Mouse (Mus musculus) testis, postnatal 10 days (tissue): ENCODE results near the gene Npb.
"Not testable (repeated sequence)": the region's sequence is repeated elsewhere in the genome, so short reads cannot be mapped to it uniquely, and the experiment has no call there.

Experiments
- DNase-seq: peaks from one replicate; pipeline ENCODE4 v3.0.0; 2021; ENCODE audit warnings: low spot score

Npb gene

DNA sequence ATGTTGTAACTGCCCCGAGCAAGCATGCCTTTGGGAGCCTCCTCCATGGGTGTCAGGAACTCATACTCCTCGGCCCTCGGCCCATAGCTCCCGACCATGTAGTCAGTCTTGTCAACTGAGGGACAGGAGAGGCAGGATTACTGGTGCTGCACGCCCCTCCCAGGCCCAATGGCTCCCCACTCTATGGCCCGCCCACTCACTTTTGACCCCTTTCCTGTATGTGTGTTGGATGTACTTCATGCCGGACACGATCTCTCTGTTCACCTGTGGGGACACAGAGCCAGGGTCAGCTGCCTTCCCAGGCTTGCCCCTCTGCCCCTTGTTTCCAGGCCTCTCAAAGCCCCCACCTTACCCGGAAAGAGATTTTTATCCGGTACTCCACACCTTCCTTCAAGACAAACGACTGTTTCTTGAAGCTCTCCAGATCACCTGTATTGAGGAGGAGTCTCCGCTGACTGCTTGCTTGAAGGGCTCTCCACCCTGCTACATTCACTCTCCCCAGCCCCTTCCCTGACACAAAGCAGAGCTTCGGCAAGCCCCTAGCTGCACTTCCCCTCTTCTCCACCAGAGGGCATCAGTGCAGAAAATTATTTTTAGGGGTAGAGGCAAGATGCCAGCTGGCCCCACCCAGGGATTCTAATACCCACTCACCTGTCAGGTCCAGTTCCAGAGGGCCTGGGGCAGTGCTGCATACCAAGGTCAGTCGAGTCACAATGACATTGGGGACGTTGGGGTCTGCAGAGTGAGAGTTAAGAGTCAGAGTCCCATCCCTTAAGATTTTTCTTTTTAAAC, 28.8 kb upstream of the Npb start:
- peak; percentile 86 for DNase-seq

DNA sequence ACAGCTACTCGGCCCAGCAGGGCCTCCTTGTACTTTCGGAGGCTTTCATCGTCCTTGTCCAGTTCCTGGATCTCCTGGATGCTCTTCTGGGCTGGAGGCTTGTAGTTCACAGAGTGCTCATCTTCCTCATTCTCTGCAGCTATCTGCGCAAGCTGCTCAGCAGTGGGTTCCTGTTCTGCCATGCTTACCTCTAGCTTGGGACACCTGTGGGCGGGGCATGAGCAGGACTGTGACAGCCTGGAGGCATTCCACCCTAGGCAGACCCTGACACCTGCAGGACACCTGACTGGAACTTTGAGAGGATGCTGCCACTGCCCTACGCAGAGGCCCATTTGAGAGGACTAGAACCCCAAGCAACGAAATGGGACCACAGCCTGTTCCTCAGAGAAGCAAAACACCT, 28.1 kb upstream of the Npb start:
- no peak for DNase-seq

DNA sequence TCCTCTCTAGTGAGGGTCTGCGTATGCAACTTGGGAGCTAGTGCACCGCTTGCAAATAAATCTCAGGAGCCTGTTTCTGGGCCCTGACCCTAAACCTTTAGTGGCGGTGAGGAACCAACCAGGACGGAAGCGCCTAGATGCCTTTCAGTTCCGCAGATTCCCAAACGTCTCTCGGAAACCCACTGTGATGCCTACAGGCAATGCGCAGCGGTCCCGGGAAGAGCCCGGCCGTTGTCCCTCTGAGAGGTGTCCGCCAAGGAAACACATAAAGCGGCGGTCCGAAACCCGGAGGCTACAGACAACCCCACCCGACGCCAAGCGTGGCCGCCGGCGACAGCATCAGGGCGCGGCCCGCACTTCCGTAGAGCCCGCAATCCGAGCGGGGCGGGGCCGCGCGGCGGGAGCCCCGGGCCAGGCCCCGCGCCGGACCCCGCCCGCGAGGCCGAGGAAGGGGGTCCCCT, 27.4 kb upstream of the Npb start:
- peak; percentile 65 for DNase-seq

DNA sequence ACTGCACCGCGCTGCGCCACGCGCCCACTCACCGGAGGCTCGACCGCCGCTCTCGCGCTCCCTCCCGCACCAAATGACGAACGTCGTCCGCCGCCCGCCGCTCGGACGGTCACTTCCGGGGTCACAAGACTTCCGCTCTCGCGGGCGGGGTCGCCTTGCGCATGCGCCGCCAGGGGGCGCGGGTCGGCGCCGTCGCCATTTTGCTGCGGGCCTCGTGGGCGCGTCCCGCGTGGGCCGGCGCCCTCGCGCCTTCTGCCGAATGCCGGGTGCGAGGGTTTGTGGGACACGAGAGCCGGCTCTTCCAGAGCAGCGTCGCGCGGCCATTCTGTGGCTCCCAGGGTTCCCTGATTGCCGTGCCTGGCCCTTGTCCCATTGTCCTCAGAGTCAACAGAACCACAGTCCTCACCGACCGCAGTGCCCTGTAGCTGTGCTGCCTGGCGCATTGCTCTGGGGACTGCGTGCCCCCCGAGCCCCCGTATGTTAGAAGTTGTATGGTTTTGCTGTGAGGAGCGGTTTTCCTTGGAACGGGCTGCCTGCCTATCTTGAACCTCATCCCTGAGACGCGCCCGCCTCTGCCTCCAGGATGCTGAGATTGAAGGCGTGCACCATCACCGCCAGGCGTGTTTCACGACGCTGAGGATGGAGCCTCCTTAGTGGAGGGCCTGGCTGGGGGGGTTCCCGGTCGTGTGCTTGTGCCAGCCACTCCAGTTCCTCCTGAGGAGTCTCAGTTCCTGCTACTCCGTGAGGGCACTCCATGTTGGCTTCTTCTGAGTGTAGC, 26.6 kb upstream of the Npb start, which contains the start of gene Arhgdia:
Gene Arhgdia (minus strand): TSS at position 135 of the 778 bp plus-strand sequence.
- DNase-seq = peak; percentile 94

DNA sequence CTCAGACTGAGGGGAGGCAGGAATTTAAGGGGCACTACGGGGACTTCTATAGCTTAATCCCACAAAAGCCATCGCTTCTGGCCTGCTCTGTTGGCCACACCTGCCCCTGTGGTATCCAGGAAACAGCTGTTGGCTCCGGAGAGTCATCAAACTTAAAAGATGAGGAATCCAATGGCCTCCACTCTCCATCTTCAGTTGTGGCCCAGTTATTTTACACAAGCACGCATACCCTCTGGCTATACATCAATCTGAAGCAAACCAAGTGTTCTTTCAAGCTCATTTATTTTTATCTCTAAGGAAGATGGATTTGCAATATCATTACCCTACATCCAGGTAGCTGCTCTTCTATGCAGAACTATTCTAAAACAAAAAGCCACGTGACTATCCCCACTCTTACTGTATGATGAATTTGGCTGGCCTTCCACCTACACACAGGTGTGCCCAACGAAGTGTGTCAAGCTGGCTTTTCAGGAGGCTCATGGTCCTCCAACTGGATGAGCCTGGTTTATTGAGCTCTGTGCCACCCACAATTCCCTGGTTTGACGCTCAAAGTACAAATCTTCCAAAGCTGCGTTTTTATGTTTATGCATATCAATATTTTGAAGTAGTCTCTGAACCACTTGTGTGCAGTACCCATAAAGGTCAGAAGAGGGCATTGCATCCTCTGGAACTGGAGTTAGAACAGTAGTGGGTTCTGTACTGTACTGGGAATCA, 25.9 kb upstream of the Npb start:
- no peak for DNase-seq

DNA sequence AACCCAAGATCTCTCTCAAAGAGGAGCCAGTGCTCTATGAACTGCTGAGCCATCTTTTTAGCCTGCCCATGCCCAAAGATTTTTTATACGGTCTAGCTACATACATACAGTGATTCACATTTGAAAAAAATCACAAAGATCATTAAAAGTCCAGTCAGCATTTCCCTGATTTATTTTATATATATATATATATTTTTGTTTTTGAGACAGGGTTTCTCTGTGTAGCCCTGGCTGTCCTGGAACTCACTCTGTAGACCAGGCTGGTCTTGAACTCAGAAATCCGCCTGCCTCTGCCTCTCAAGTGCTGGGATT, 25.3 kb upstream of the Npb start:
- not testable (repeated sequence) for DNase-seq

DNA sequence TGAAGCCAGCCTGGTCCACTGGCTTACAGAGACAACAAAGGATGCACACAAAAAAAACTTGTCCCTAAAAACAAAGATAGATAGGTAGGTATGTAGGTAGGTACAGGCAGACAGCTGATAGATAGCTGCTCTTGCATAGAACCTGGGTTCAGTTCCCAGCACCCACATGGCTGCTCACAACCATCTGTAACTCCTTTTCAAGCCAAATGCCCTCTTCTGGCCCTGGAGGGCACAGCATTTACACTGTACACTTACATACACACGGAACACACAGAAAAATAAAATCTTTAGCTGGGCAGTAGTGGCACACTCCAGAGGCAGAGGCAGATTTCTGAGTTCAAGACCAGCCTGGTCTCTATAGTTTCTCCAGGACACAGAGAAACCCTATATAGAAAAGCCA, 24.3 kb upstream of the Npb start:
- DNase-seq = no peak

DNA sequence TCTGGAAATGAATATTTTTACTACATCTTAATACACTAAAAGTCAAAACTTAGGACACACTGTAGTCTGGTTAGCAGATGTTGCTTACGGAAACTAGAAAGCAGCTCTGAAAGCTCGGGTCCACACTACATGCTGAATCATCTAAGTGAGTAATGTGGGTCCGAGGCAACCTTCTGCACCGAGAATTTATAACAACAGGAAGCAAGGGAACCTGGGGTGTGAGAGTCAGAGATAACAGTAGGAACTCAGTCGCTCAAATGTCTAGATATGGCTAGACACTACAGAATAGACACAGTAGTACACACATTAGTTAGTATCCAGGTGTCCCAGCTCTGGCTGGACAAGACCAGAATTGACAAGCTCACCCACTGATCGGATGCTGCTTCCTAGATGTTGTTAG, 19.7 kb upstream of the Npb start:
- no peak for DNase-seq

DNA sequence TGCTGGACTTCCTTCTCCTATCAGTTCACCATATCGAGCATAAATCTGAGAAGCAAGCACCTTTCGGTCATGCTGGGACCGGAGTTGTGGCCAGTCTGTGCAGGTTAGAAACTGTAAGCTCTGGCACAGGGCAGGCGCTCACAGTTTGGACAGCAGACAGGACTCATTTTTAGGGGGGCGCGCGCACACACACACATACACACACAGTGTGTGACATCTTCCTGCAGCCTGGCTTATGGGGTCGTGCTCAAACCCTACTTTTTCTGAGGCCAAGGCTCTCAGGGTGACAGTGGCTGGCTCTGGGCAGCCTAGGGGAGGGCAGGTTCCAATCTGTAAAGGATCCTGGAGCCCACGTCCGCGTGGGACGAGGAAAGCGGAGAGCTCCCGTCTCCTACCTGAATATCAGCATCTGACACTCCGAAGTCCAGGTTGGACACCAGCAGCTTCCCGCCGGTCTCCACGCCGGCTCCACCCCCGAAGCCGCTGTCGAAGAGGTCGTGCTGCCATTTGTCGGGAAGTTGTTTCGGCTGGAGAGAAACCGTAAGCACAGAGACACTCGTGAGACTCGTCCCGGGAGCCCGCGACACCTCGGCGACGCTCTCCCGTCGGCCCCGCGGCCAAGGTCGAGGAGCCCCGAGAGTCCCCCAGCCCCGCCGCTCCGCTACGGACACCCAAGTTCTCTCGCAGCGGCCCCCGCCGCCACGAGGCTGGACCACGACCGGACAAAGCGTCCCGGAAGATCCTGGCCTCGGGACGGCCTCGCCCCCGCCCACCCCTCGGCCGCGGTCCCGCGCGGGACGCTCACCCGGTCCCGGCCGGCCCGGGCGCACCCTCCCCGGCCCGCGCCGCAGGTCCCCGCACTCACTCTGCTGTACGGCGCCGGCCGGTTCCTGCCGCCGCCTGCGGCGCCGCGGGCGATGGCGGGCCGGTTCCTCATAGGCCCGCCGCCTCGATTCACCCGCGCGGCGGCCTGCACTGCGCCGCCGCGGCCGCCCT, 10.7 kb upstream of the Npb start:
- peak; percentile 58 for DNase-seq

DNA sequence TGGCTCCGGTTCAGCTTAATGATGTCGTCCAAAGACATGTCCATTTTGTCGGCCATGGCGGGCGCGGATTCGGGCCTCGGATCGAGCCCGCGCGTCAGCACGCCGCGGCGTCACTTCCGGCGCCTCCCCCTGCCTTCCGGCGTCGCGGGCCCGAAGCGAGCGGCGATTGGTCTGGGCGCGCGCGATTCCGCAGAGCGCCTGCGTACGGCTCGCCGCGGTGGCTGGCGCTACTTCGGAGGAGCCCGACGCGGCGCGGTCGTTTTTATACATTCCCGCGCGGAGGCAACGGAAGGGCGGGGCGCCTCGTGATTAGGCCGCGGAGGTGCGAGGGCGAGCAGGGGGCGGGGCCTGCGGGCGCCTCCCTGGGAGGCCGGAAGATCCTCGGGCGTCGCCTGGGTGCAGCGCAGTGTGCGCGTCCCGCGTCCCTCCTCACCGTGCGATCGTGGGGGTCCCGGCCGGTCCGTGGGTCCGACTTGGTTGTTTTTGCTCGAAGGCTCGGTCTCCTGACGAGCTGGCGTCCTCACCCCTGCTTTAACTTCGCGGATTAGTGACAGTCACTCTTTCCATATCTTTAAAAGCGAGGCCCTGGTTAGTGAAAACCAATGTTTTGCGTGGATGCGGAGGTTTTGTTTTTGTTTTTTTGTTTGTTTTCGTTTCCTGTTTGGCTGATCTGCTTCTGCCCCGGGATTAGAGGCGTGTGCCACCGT, 9.8 kb upstream of the Npb start, which contains the start of the genes Alyref and Anapc11:
Gene Alyref (minus strand): TSS at position 83 of the 707 bp plus-strand sequence.
Gene Anapc11 (plus strand): TSS at position 139 of the 707 bp plus-strand sequence.
- DNase-seq = peak; percentile 95

DNA sequence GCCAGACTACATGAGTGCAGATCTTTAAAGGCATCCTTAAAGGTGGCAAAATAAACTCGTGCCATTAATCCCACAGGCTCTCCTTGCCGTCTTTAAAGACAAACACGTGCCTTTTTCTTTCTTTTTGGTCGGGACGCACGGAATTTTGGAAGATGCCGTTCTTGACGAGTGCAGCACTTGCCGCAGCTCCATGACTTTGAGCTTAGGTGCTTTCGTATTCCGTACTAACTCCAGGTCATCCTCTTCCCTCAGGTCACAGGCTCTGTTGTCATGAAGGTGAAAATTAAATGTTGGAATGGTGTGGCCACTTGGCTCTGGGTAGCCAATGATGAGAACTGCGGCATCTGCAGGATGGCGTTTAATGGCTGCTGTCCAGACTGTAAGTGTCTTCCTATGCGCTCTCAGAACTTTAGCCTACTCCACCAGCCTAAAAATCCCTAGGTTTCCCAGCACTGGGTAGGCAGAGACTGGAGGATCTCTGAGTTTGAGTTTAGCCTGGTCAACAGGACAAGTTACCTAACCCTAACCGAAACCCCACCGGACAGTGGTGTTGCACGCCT, 9.2 kb upstream of the Npb start:
- DNase-seq = no peak

DNA sequence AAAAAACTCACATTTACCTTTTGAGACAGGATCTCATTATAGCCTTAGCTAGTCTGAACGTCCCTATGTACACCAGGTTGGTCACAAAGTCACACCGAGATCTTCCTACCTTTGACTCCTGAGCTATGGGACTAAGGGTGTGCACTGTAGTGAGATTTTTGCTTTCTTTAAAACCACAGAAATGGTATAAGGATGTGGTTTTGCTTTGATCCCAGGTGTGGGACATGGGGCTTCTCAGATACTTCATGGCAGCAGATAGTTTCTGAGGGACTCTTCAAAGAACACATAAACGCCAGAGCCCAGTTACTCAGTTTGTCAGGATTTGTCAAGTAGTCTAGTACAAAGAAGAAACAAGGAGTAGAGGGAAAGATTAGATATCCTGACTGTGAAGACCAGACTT, 7.6 kb upstream of the Npb start:
- DNase-seq = no peak

DNA sequence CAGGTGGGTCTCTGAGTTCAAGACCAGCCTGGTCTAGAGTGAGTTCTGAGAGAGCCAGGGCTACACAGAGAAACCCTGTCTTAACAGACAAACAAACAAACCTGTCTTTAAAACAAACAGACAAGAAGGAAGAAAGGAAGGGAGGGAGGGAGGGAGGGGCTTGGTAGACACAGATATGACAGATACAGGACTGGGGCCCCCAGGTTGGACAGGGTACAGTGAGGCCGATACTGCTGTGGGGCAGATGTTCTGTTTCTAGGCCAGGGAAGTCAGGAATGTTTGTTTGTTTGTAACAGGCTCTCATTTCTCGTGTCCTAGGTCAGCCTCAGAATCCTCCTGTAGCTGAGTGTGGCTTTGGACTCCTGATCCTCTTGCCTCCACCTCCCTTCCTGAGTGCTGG, 4.7 kb upstream of the Npb start:
- no peak for DNase-seq

DNA sequence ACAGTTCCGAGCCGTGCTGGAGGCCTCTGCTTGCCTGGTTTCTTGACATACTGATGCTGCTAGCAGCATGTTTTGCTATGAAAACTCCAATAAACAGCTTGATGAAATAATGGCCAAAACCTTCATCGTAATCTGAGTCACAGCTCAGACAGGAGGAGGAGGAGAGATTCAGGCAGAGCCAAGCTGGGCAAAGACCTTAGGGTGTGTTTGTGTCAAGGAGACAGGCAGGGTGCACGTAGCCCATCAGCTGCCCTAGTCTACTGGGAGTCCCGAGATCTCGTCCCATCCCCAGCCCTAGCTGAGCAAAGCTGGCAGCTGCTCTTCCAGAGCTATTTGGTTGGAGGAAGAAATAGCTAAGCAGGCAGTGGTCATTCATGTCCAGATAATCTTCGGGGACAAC, 2.6 kb upstream of the Npb start:
- DNase-seq = no peak

DNA sequence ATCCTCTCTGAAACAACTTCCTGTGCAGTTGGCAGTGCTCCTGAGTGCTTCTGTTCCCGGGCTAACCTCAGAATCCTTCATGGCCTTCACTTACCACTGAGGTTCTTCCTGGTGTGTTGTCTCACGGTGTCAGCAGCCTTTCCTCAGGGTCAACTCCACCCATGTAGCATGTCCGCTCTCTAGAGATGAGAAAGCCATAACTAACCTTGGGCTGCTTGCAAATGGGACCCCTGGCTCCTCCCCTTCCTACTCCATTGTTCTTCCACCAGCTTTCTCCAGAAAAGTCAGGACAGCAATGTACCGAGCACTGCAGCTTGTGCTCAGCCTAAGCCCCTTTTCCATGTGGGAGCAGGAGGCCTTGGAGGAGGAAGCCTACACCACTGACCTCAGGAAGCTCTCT, 1.5 kb upstream of the Npb start:
- DNase-seq = no peak

DNA sequence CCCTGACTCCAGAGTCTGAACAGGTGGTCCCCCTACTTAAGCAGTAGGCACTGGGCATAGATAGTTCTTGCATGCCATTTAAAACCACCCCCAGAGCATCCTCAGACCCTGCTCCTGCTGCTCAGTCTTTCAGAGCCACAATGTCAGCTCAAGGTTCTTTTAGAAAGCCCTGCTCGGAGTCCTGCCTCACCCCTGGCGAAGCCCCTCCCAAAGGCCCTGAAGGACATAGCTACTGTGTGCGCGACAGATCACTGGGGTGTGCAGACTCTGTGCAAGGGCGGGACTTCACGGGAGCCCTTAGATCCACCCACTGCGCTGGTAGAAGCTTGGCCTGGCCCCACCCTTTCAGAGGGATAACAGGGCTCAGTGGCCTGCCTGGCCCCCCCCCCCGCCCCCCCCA, 973 bp downstream of the Npb start:
- DNase-seq = peak; percentile 45

DNA sequence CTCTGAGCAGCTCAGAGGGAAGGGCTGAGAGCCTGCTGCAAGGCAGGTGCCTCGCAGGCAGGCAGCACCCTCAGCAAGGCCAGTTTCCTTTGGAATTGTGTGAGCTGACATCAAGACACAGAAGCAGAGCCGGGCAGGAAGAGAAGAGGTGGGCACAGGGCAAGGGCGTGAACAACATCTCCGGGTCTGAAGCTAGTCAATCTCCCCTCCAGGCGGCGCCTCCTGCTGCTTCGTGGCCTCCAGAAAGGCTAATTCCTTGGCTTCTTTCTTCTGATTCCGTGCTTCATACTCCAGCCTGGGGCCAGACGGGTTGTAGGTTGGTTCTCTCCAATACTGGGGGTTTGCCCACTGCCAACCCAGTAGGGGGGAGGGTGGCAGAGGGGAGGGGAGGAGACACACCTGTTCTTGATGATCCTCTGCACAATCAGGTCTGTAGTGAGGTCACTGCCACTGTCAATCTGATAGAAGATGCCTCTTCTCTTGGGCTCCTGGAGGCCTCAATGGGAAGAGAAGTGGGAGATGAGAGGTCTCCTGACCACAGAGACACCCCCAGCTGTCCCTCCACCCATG, 2.3 kb downstream of the Npb start:
- no peak for DNase-seq

DNA sequence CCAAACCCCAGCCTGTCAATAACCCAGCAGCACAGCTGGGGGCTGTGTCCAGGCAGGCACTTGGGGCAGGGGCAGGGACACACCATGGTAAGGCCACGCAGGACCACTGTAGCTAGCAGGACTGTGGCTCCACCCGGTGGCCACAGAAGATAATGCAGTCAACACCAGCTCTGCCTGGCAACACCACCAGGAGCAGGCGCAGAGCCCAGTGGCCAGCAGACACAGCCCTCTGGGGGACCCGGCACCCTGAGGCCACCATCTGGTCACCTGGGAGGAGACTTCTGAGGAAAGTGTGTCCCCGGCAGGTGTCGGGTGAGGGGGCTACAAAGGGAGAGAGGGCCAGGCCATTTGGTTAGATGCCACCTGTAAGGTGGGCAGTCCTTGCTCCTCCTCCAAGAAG, 4.5 kb downstream of the Npb start:
- peak; percentile 86 for DNase-seq

DNA sequence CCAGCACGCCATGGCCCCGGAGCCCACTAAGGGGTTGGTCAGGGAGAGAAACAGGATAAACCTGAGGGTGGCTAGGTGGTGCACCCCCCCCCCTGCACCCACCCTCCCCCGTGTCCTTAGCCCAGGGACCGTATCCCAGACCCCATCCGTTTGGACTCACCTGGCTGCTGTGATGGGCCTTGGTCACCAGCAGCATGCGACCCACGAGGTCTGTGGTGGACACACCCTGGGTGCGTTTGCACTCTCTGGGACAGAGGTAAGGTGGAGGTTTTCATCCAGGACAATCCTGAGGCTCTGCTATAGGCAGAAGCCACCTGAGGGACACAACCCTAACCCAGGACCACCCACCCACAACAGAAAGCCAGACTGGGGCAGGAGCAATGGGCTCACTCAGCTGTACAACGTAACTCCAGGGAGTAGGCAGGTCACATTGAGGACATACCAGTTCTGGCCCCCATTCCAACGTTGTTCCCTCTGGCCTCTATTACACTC, 5.2 kb downstream of the Npb start:
- DNase-seq = peak; percentile 40

DNA sequence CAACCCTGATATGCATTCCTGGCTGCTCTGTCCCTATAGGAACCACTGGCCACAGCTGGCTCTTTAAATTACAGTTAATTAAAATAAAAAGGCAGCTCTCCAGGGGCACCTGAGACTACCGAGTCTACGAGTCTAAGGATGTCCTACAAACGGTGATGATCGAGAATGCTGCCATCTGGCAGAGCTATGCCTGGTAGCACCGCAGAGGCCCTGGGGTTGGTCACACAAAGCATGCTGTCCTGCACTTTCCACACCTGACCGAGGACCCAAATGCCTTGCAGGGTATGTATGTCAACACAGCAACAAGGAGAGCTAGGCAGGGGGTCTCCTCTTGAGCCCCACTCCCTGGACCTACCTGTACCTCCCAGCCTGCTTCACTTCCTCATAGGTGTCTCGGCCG, 5.7 kb downstream of the Npb start:
- DNase-seq = peak; percentile 39
